Mouse (Mus musculus) heart, adult 2 months (tissue): ENCODE measurements around the gene Tmem144.

Source experiments
- CTCF ChIP-seq: fragments of 200-600 bp; IDR thresholded peaks from 2 replicates; pipeline ENCODE4 v1.8.1; 2022; ENCODE audit warnings: antibody characterized with exemption, mild to moderate bottlenecking, moderate library complexity
- EP300 ChIP-seq: fragments of 200-500 bp; IDR thresholded peaks from 2 replicates; pipeline ENCODE4 v1.6.1; 2011; ENCODE audit warnings: low read depth, low read length, control low read depth; ENCODE audit not compliant: insufficient read depth
- POLR2A ChIP-seq: fragments of 200-500 bp; IDR thresholded peaks from 2 replicates; pipeline ENCODE4 v1.6.1; 2011; ENCODE audit warnings: mild to moderate bottlenecking, low read depth, low read length, control low read depth; ENCODE audit not compliant: insufficient read depth

DNA sequence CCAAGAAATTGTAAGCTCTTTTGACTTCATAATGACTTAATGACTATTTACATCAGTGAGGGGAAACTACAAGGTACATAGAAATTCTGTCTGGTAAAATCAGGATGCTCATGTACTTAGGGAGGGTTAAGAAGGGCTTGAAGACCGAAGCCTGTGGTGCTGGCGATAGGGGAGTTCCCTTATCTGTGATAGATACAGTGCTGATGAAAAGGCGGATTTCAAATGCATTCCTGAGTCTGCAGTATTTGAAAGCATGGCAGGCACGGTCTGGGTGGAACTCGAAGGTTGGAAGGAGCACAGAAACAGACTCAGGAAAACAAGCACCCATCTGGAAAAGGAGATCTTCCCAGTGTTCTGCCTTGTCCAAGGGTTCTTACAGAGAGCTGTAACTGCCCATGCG lies 42.0 kb downstream of the Tmem144 start:
- no peak for TF ChIP-seq POLR2A
- no peak for TF ChIP-seq CTCF
- TF ChIP-seq EP300: no peak
